Mouse (Mus musculus): ENCODE results near the gene Atxn7. TPM values are rescaled to one million over a fixed set of nuclear protein-coding genes. Genes with fewer than 3 reads are reported as not detected.

The Atxn7 gene
- polyA plus RNA-seq, 1 experiment from 2014 or later, result 2.9 TPM

DNA sequence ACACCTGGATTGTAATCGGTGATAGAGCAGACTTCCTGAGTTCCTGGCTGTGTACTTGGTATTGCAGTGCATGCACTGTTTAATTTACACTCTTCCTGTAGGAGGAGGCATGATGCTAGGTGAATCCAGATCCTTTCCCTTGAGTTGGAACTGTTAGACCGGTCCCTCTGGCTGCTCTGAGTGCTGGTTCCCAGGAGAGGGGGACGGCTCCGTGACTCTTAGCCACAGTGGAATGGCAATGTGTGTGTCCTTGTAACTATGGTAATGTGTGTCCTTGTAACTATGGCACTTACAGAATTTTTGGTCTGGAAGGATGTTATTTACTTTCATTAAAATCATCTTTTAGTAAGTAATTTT, 103.9 kb downstream of the Atxn7 start:
- no peak overlapping the region for H3K9ac ChIP-seq (ENCODE audit: low read depth, low read length)
- 0 out of 2 replicates have a peak overlapping the region, but pooled peaks have one; percentile 28 for H3K27ac ChIP-seq (ENCODE audit: low read length)
- ATAC-seq, result 0 out of 2 replicates have a peak, but pooled peaks have one; percentile 31
- H3K9me3 ChIP-seq (replicated peaks; ENCODE audit: control insufficient read depth, low read length, poor library complexity, severe bottlenecking), result no peaks in the 10 kb centered on the region
- H3K4me3 ChIP-seq (ENCODE audit: low read depth, low read length), result no peak overlapping the region
- peaks cover 19% of the 10 kb centered on the region for H3K4me1 ChIP-seq (ENCODE audit: control insufficient read depth, insufficient read depth, low read length)
- 23% methylated on average over 4 of the region's 4 CpGs for whole genome bisulfite sequencing
- H3K4me2 ChIP-seq (ENCODE audit: low read length), result no peak overlapping the region
- H3K36me3 ChIP-seq (ENCODE audit: control insufficient read depth, insufficient read depth, low read length), result no peaks in the 10 kb centered on the region
- H3K27me3 ChIP-seq (ENCODE audit: control insufficient read depth, insufficient read depth, low read depth, low read length), result no peaks in the 10 kb centered on the region

DNA sequence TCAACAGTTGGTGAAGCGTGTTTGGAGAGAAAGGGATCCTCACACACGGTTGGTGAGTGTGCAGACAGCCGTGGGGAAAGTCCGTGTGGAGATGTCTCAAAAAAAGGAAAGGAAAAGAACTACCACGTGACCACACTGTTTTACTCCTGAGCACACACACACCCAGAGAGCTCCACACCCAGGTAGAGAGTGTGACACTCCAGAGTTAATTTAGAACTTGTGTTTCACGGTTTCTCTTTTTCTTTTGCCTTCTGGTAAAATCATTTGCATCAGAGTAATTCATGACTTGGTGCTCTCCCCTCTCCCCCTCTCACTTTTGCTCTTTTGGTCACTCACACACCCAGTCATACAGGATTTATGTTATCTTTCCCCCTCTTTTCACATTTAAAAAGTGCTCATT, 105.0 kb downstream of the Atxn7 start:
- Histone ChIP-seq H3K27me3 (ENCODE audit: control insufficient read depth, insufficient read depth, low read depth, low read length) (no peaks in the 10 kb centered on the region), H3K4me3 (ENCODE audit: low read depth, low read length) (no peak overlapping the region), H3K36me3 (ENCODE audit: control insufficient read depth, insufficient read depth, low read length) (no peaks in the 10 kb centered on the region), H3K27ac (ENCODE audit: low read length) (no peak overlapping the region), H3K9ac (ENCODE audit: low read depth, low read length) (no peak overlapping the region), H3K4me2 (ENCODE audit: low read length) (no peak overlapping the region), H3K9me3 (replicated peaks; ENCODE audit: control insufficient read depth, low read length, poor library complexity, severe bottlenecking) (no peaks in the 10 kb centered on the region), H3K4me1 (ENCODE audit: control insufficient read depth, insufficient read depth, low read length) (peaks cover 30% of the 10 kb centered on the region)
- ATAC-seq, result no peak
- 65% methylated on average over 6 of the region's 6 CpGs for WGBS

DNA sequence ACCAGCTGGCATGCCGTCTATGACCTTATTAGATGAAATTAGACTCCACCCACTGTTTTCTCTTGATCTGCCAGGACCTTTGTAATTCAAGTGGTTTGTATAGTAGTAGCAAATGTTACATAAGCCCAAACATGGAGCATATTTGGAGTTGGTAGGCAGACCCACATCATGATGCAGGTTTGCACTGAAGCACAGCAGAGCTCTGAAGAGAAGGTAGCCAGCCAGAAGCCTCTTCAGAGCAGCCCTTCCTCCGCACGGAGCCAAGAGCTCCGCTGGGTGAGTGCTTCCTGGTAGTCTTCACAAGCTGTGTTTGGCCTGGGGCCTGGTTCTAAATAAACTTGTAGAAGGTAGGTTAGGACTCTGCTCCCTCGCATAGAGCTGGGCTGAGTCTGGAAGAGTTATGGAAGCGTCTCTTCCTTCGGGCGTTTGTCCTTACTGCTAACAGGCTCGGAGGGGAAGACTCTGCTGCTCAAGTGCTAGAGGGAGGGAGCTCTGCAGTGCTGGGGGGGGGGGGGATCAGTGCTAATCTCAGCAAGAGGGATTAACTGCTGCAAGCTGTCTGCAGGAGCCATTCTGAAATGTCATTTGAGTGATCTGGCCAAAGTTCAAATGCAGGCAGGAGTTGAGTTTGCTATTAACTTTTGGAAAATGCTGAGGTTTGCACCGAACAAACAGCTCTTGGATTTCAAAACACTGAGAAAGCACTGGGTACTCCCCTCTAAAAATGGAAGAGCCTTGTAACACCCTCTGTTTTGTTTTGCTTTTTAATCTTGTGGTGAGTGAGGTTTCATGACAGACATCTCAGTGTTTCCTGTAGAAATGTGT, 106.6 kb downstream of the Atxn7 start:
- no peak overlapping the region for H3K4me3 ChIP-seq (ENCODE audit: low read depth, low read length)

DNA sequence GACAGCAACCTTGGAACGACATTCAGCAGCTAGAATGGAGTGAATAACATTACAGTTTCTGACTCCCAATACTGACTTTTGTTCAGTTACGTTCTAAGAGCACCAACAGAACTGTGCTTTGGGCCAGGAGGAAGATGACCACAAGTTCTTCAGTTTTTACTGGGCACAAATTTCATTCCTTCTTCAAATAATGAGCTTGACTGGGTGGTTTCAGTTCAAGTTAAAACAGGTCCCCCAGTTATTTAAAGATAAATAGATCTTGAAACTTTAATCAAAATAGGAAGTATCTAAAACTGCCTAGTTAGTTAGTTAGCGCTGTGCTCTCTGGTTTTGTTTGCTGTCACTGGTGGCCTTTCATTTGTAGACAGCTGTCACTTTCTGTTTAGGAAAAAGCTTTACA, 107.3 kb downstream of the Atxn7 start:
- Histone ChIP-seq H3K27me3 (ENCODE audit: control insufficient read depth, insufficient read depth, low read depth, low read length) (no peaks in the 10 kb centered on the region), H3K4me2 (ENCODE audit: low read length) (no peak overlapping the region), H3K9ac (ENCODE audit: low read depth, low read length) (no peak overlapping the region), H3K27ac (ENCODE audit: low read length) (peak overlapping the region; percentile 63; the same call in 1 of the 2 replicates), H3K4me3 (ENCODE audit: low read depth, low read length) (no peak overlapping the region), H3K4me1 (ENCODE audit: control insufficient read depth, insufficient read depth, low read length) (peaks cover 35% of the 10 kb centered on the region), H3K9me3 (replicated peaks; ENCODE audit: control insufficient read depth, low read length, poor library complexity, severe bottlenecking) (no peaks in the 10 kb centered on the region), H3K36me3 (ENCODE audit: control insufficient read depth, insufficient read depth, low read length) (no peaks in the 10 kb centered on the region)
- 20% methylated on average over 3 of the region's 3 CpGs for WGBS
- no peak for ATAC-seq

More for the DNA sequence above, 106.6 kb downstream of the Atxn7 start:
- WGBS, result 5% methylated on average over 10 of the region's 10 CpGs
- peak overlapping the region; percentile 10; the same call in 1 of the 2 replicates for H3K4me2 ChIP-seq (ENCODE audit: low read length)
- H3K9me3 ChIP-seq (replicated peaks; ENCODE audit: control insufficient read depth, low read length, poor library complexity, severe bottlenecking), result no peaks in the 10 kb centered on the region
- ATAC-seq, result 0 out of 2 replicates have a peak, but pooled peaks have one; percentile 12
- no peaks in the 10 kb centered on the region for H3K36me3 ChIP-seq (ENCODE audit: control insufficient read depth, insufficient read depth, low read length)
- peaks cover 35% of the 10 kb centered on the region for H3K4me1 ChIP-seq (ENCODE audit: control insufficient read depth, insufficient read depth, low read length)
- H3K27me3 ChIP-seq (ENCODE audit: control insufficient read depth, insufficient read depth, low read depth, low read length), result no peaks in the 10 kb centered on the region
- H3K27ac ChIP-seq (ENCODE audit: low read length), result peak overlapping the region; percentile 63
- H3K9ac ChIP-seq (ENCODE audit: low read depth, low read length), result no peak overlapping the region

DNA sequence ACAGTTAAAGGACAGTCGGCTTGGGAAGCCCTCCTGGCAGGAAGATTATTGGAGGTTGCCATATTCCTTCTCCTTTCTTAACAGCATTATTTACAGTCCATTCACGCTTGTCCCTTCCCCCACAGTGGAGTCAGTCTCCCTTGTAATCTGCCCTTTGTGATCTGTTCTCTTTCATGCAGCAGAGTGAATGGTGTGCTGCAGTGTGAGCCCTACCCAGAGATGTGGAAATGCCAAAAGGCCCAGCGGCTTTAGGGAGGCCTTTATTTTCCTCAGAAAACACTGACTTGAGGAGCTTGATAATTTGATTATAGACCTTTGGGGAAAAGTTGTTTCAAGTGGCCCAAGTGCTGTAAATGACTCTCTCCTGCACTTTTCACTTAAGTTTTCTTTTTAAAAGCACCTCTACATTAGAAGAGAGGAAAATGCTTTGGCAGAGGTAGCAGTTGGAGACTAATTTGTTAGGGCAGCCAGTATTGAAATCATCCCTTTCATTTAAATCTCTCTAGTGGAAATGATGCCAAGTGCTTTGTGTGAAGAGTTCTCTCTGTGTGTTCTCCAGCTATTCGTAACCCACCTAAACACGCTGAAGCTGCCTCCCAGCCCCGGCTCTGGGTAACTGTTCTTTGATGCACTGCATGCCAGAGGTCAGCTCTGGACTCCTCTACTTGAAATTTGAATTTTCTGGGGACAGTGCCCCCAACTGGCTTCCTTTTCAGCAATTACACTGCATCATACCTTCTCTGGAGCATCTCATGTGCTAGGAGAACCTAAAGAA, 109.5 kb downstream of the Atxn7 start:
- 6% methylated on average over 6 of the region's 6 CpGs for WGBS
- no peaks in the 10 kb centered on the region for H3K9me3 ChIP-seq (replicated peaks; ENCODE audit: control insufficient read depth, low read length, poor library complexity, severe bottlenecking)
- H3K9ac ChIP-seq (ENCODE audit: low read depth, low read length), result no peak overlapping the region
- ATAC-seq, result peak; percentile 90
- no peak overlapping the region for H3K4me3 ChIP-seq (ENCODE audit: low read depth, low read length)
- H3K27me3 ChIP-seq (ENCODE audit: control insufficient read depth, insufficient read depth, low read depth, low read length), result no peaks in the 10 kb centered on the region
- H3K27ac ChIP-seq (ENCODE audit: low read length), result peak overlapping the region; percentile 69
- H3K4me2 ChIP-seq (ENCODE audit: low read length), result no peak overlapping the region
- H3K4me1 ChIP-seq (ENCODE audit: control insufficient read depth, insufficient read depth, low read length), result peaks cover 26% of the 10 kb centered on the region
- H3K36me3 ChIP-seq (ENCODE audit: control insufficient read depth, insufficient read depth, low read length), result no peaks in the 10 kb centered on the region

DNA sequence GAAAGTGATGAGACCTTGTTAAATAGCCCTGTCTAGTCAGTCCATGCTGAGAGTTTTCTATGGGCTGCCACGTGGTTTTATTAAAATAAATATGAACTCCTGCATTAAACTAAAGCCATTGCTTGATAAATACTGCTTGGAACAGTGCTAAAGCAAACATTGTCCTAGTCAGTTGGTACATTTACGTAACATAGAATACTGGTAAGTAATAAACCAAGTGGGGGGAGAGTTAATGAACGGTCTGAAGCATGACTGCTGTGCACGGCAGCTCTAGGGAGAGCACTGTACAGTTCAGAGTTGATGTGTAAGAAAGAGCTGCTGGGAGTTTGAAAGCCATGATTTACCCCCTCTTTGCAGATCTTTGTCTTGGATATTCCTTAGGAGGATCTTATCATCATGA, 110.2 kb downstream of the Atxn7 start:
- H3K4me2 ChIP-seq (ENCODE audit: low read length), result no peak overlapping the region
- no peaks in the 10 kb centered on the region for H3K9me3 ChIP-seq (replicated peaks; ENCODE audit: control insufficient read depth, low read length, poor library complexity, severe bottlenecking)
- no peak overlapping the region for H3K4me3 ChIP-seq (ENCODE audit: low read depth, low read length)
- ATAC-seq, result no peak
- H3K4me1 ChIP-seq (ENCODE audit: control insufficient read depth, insufficient read depth, low read length), result peaks cover 26% of the 10 kb centered on the region
- no peak overlapping the region for H3K9ac ChIP-seq (ENCODE audit: low read depth, low read length)
- no peaks in the 10 kb centered on the region for H3K27me3 ChIP-seq (ENCODE audit: control insufficient read depth, insufficient read depth, low read depth, low read length)
- 32% methylated on average over 4 of the region's 4 CpGs for WGBS
- peak overlapping the region; percentile 69 for H3K27ac ChIP-seq (ENCODE audit: low read length)
- H3K36me3 ChIP-seq (ENCODE audit: control insufficient read depth, insufficient read depth, low read length), result no peaks in the 10 kb centered on the region

DNA sequence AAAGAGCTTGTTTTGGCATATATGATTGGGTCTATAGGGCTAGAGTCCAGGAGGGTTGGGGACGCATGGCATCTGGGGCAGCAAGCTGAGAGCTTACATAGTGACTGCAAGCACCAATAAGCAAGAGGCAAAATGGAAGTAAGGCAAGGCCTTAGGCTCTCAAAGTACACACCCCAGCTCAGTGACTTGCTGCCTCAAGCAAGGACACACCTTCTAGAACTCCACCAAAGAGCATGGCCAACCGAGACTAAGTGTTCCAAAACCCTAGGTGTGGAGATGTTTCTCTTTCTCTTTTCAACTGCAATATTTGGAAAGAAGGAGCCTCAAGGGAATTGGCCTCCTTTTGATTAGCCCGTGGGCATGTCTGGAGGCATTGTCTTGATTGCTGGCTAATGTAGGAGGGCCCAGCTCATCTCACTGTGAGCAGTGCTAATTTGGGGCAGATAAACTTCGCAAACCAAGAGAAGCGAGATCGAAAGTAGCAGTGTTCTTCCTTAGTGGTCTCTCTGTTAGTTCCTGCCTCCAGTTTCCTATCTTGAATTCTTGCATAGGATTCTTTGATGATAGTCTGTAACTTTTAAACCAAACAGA, 119.5 kb downstream of the Atxn7 start:
- 92% methylated on average over 6 of the region's 6 CpGs for WGBS
- no peak overlapping the region for H3K27ac ChIP-seq (ENCODE audit: low read length)
- no peaks in the 10 kb centered on the region for H3K36me3 ChIP-seq (ENCODE audit: control insufficient read depth, insufficient read depth, low read length)

DNA sequence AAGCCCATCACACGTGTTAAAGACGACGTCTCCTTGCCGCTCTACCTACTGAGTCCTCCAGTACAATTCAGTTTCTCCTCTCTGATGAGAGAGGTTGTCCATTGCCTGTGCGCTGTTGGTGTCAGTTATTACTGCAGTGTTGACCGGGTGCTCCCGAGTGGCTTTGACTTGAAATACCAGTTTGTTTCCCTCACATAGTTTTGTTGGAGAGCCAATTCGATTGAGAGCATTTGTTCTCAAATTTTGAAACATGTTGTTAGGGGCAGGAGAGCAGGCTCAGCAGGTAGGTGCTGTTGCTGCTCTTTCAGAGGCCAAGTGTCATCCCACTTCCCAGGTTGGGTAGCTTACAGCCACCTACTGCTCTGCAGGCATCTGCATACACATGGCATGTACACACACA, 122.6 kb downstream of the Atxn7 start:
- H3K4me3 ChIP-seq (ENCODE audit: low read depth, low read length), result no peak overlapping the region
- H3K27ac ChIP-seq (ENCODE audit: low read length), result no peak overlapping the region
- H3K4me2 ChIP-seq (ENCODE audit: low read length), result no peak overlapping the region
- ATAC-seq, result no peak
- H3K9me3 ChIP-seq (replicated peaks; ENCODE audit: control insufficient read depth, low read length, poor library complexity, severe bottlenecking), result no peaks in the 10 kb centered on the region
- H3K36me3 ChIP-seq (ENCODE audit: control insufficient read depth, insufficient read depth, low read length), result no peaks in the 10 kb centered on the region
- H3K27me3 ChIP-seq (ENCODE audit: control insufficient read depth, insufficient read depth, low read depth, low read length), result no peaks in the 10 kb centered on the region
- WGBS, result 91% methylated on average over 8 of the region's 8 CpGs
- no peak overlapping the region for H3K9ac ChIP-seq (ENCODE audit: low read depth, low read length)
- H3K4me1 ChIP-seq (ENCODE audit: control insufficient read depth, insufficient read depth, low read length), result no peaks in the 10 kb centered on the region

More for the DNA sequence above, 119.5 kb downstream of the Atxn7 start:
- Histone ChIP-seq H3K27me3 (ENCODE audit: control insufficient read depth, insufficient read depth, low read depth, low read length) (no peaks in the 10 kb centered on the region), H3K4me1 (ENCODE audit: control insufficient read depth, insufficient read depth, low read length) (no peaks in the 10 kb centered on the region), H3K9me3 (replicated peaks; ENCODE audit: control insufficient read depth, low read length, poor library complexity, severe bottlenecking) (no peaks in the 10 kb centered on the region), H3K9ac (ENCODE audit: low read depth, low read length) (no peak overlapping the region), H3K4me2 (ENCODE audit: low read length) (no peak overlapping the region), H3K4me3 (ENCODE audit: low read depth, low read length) (no peak overlapping the region)
- ATAC-seq, result no peak
